Mouse (Mus musculus) hindbrain, embryonic 16.5 days (tissue): Measurements from ENCODE around the gene Rpl9-ps1. TPM values are rescaled to one million over a fixed set of nuclear protein-coding genes. Genes with fewer than 3 reads are reported as not detected.

Experiments
- ATAC-seq: fragments of 200-750 bp; cut with Nextera tagmentation; 2 replicates; pipeline ENCODE4 v1.8.0; 2017; ENCODE audit warnings: moderate TSS enrichment, moderate library complexity
- H3K27ac ChIP-seq: fragments of 300-500 bp; sonication (generic); 2 replicates; pipeline ENCODE4 v1.5.1; 2014; ENCODE audit warnings: low read depth, mild to moderate bottlenecking, control low read depth, low read length, moderate library complexity
- H3K27me3 ChIP-seq: fragments of 300-500 bp; sonication (generic); replicated peaks from 2 replicates; pipeline ENCODE4 v1.6.1; 2014; ENCODE audit warnings: low read length; ENCODE audit not compliant: control insufficient read depth, insufficient read depth
- H3K36me3 ChIP-seq: fragments of 300-500 bp; sonication (generic); 2 replicates; pipeline ENCODE4 v1.6.1; 2014; ENCODE audit warnings: mild to moderate bottlenecking, low read length, moderate library complexity, mixed read lengths; ENCODE audit not compliant: control insufficient read depth, insufficient read depth
- H3K4me1 ChIP-seq: fragments of 300-500 bp; sonication (generic); 2 replicates; pipeline ENCODE4 v1.6.1; 2014; ENCODE audit warnings: low read depth, low read length; ENCODE audit not compliant: control insufficient read depth, insufficient read depth
- H3K4me2 ChIP-seq: fragments of 300-500 bp; sonication (generic); 2 replicates; pipeline ENCODE4 v1.6.1; 2014; ENCODE audit warnings: mild to moderate bottlenecking, low read length, control low read depth, moderate library complexity
- H3K4me3 ChIP-seq: fragments of 300-500 bp; sonication (generic); 2 replicates; pipeline ENCODE4 v1.5.1; 2014; ENCODE audit warnings: mild to moderate bottlenecking, low read length, control low read depth, moderate library complexity
- H3K9ac ChIP-seq: fragments of 300-500 bp; sonication (generic); 2 replicates; pipeline ENCODE4 v1.6.1; 2014; ENCODE audit warnings: low read depth, mild to moderate bottlenecking, control low read depth, low read length, moderate library complexity
- H3K9me3 ChIP-seq: fragments of 300-500 bp; sonication (generic); 2 replicates; pipeline ENCODE4 v1.6.1; 2014; ENCODE audit warnings: mild to moderate bottlenecking, low read length, moderate library complexity; ENCODE audit not compliant: control insufficient read depth
- WGBS: fragments of 180-500 bp; shearing (Covaris S2); extraction: QIAGEN DNeasy Blood & Tissue Kit; methylation state at CpG from one replicate; pipeline ENCODE4 v1.1.7; 2014; 5-methylcytosine and 5-hydroxymethylcytosine counted together
- polyA plus RNA-seq: library from polyadenylated mRNA; unstranded; fragments of >200 nt; fragmentation: Nextera tagmentation; extraction: Ambion mirVana; gene quantifications from 2 replicates; pipeline ENCODE4 v1.2.1, GENCODE M21; 2015

Gene Rpl9-ps1
- polyA plus RNA-seq, 1 experiment from 2014 or later: not detected

DNA sequence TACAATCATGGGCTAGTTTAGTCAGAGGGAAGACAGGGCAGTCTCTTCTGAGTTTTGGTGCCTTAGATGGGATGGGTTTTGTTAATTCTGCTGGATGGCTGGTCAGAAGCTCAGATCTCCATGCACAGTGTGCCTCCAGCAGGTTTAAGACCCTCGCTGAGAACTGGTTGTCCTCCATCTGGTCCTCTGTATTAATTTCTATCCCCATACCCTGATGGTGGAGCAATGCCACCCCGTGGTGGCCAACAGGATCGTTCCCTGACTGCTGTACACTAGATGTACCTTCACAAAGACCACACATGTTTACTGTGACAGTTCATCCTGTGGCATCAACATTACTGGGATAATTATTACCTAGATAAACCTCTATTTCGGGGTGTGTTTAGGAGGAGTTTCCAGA is 12.7 kb downstream of the Rpl9-ps1 start:
- Histone ChIP-seq H3K9ac (no peak overlapping the region), H3K36me3 (no peaks in the 10 kb centered on the region), H3K27ac (no peak overlapping the region), H3K4me2 (no peak overlapping the region), H3K4me3 (no peak overlapping the region), H3K9me3 (no peaks in the 10 kb centered on the region), H3K4me1 (no peaks in the 10 kb centered on the region), H3K27me3 (no peaks in the 10 kb centered on the region)
- ATAC-seq: no peak
- 70% methylated on average over 4 of the region's 4 CpGs for WGBS

DNA sequence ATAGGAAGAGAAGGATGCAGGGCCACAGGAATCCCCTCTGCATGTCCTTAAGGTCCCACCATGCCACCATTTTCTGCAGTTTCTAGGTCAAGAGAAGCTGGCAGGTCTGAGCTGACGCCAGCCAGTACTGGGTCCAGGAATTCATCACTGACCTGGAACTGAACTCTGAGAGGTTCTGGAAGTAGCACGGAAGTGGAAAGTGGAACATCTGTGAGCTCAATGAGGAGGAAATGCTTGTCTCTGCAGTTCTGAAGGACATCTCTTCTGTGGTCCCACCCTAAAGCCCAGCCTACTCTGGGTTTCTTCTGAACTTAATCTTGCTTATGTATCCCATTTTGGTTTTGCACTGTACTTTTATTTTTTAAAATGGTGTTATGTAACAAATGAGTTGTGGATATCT is 14.4 kb downstream of the Rpl9-ps1 start:
- WGBS: 81% methylated on average over 2 of the region's 2 CpGs
- no peaks in the 10 kb centered on the region for H3K4me1 ChIP-seq
- H3K4me2 ChIP-seq: no peak overlapping the region
- no peaks in the 10 kb centered on the region for H3K36me3 ChIP-seq
- H3K9me3 ChIP-seq: no peaks in the 10 kb centered on the region
- no peak overlapping the region for H3K27ac ChIP-seq
- H3K4me3 ChIP-seq: no peak overlapping the region
- H3K27me3 ChIP-seq: no peaks in the 10 kb centered on the region
- no peak overlapping the region for H3K9ac ChIP-seq
- ATAC-seq: no peak

DNA sequence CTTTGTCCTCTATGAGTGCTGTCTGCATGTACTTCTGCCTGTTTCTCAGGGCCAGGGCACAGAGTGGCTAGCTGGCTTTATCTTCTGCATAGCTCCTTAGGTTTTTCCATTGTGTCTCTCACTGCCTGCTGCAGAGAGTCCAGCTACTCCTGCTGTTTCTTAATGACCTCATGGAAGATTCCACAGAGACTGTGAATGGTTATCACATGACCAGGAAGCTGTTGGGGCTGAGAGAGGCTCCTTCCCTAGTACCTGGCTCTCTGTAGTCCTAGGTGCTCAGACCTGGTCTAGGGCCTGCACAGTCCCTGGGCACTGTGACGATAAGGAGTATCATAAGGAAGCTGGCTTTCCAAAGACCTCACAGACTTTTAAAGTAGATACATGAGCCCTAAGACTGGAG is 14.8 kb downstream of the Rpl9-ps1 start:
- no peak for ATAC-seq
- Histone ChIP-seq H3K4me3 (no peak overlapping the region), H3K36me3 (no peaks in the 10 kb centered on the region), H3K9ac (no peak overlapping the region), H3K27me3 (no peaks in the 10 kb centered on the region), H3K27ac (no peak overlapping the region), H3K9me3 (no peaks in the 10 kb centered on the region), H3K4me2 (no peak overlapping the region), H3K4me1 (no peaks in the 10 kb centered on the region)
- 93% methylated on average over 1 of the region's 1 CpGs for WGBS

DNA sequence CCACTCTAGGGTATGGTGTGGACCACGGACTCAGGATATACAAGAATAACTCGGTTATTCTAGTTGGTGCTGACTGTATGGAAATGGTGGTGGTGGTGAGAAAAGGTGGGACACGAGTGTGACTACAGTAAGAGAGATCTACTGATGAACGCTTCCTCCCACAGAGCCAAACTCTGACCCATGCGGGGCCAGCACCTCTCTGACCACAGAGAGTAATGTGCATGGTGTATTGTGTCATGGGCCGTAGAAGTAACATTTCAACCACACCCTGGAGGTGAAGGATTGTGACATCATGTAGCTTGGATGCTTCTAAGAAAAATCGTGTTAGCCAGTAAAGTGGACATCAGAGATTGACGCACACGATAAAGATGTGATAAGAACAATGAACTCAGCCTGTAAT is 16.6 kb downstream of the Rpl9-ps1 start:
- Histone ChIP-seq H3K4me1 (no peaks in the 10 kb centered on the region), H3K36me3 (no peaks in the 10 kb centered on the region), H3K27me3 (no peaks in the 10 kb centered on the region), H3K9ac (no peak overlapping the region), H3K27ac (no peak overlapping the region), H3K9me3 (no peaks in the 10 kb centered on the region), H3K4me3 (no peak overlapping the region), H3K4me2 (no peak overlapping the region)
- WGBS: 91% methylated on average over 9 of the region's 9 CpGs
- ATAC-seq: no peak

DNA sequence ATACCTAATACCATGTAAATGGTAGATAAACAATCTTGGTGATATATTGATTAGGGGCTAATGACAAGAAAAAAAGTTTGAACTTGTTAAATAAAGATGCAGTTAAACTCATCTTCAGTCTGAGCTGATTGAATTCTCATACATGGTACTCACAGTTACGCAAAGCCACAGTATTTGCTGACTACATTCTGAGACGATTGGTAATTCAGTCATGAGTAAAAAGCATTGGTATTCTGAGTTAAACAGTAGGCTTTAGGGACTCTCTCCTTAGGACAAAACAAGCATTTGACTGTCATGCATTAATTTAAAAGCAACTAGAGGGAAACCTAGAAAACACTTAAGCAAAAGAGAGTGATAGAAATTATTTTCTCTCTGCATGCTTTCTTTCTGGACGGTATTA is 21.8 kb downstream of the Rpl9-ps1 start:
- ATAC-seq: no peak
- Histone ChIP-seq H3K9me3 (no peaks in the 10 kb centered on the region), H3K36me3 (no peaks in the 10 kb centered on the region), H3K27me3 (no peaks in the 10 kb centered on the region), H3K27ac (no peak overlapping the region), H3K4me1 (no peaks in the 10 kb centered on the region), H3K9ac (no peak overlapping the region), H3K4me3 (no peak overlapping the region), H3K4me2 (no peak overlapping the region)
- WGBS: 83% methylated on average over 3 of the region's 3 CpGs

DNA sequence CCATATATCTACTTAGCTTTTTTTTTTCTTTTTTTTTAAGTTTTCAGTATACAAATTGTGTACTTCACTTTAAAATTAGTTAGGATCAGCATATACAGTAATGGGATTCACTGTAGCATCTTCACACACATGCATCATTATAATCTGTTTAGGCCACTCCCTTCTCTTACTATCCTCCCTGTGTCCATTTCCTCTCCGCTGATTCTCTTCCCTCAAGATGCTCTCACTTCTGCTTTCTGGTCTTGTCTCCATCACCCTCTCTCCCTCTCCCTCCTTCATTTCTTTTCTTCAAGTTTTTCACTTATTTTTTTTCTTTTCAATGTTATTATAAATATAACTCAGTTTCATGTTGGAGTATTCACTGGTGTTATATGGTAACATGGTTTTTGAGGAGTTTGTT is 26.4 kb downstream of the Rpl9-ps1 start:
- ATAC-seq: no peak
- H3K4me3 ChIP-seq: no peak overlapping the region
- no peaks in the 10 kb centered on the region for H3K4me1 ChIP-seq
- WGBS: 90% methylated on average over 1 of the region's 1 CpGs
- no peaks in the 10 kb centered on the region for H3K36me3 ChIP-seq
- H3K4me2 ChIP-seq: no peak overlapping the region
- H3K9ac ChIP-seq: no peak overlapping the region
- H3K27me3 ChIP-seq: no peaks in the 10 kb centered on the region
- H3K9me3 ChIP-seq: no peaks in the 10 kb centered on the region
- H3K27ac ChIP-seq: no peak overlapping the region

DNA sequence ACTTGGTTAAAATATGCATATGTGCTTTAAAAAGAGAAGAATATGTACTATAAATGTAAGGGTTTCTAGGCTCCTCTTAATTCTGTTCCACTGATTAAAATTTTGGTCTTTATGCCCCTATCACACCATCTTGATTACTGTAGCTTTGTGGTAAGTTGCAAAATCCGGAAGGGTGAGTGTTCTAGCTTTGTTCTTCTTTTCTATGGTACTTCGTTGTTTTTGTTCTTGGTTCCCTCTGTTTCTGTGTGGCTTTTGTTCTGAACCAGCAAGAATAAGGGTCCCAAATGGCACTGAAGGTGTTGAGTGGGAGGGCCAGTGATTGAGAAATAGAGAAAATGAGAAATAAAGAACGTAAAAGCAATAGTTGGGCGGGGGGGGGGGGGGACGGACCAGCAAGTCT is 27.2 kb downstream of the Rpl9-ps1 start:
- Histone ChIP-seq H3K36me3 (no peaks in the 10 kb centered on the region), H3K4me1 (no peaks in the 10 kb centered on the region), H3K9ac (no peak overlapping the region), H3K27me3 (no peaks in the 10 kb centered on the region), H3K9me3 (no peaks in the 10 kb centered on the region), H3K27ac (no peak overlapping the region), H3K4me2 (no peak overlapping the region), H3K4me3 (no peak overlapping the region)
- ATAC-seq: no peak
- 54% methylated on average over 5 of the region's 5 CpGs for WGBS

DNA sequence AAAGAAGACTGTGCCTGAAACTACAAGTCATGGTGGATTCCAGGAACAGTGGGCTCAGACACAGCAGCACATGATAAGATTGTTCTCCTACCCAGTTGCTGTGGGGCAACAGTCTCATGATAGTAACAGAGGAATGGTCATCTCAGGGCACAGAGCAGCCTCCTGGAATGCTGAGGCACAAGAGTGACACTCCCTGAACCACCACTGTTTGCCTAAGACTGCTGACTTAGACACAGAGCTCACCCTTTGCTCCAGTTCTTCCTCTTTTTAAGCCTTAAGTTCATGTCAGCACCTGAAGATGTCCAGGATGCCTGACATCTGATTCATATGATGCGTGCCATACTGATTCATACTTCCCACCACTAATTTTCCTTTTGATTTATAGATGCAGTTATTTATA is 28.8 kb downstream of the Rpl9-ps1 start:
- no peaks in the 10 kb centered on the region for H3K9me3 ChIP-seq
- ATAC-seq: no peak
- no peaks in the 10 kb centered on the region for H3K4me1 ChIP-seq
- no peak overlapping the region for H3K4me2 ChIP-seq
- no peaks in the 10 kb centered on the region for H3K36me3 ChIP-seq
- no peaks in the 10 kb centered on the region for H3K27me3 ChIP-seq
- WGBS: 95% methylated on average over 1 of the region's 1 CpGs
- H3K4me3 ChIP-seq: no peak overlapping the region
- H3K9ac ChIP-seq: no peak overlapping the region
- no peak overlapping the region for H3K27ac ChIP-seq

DNA sequence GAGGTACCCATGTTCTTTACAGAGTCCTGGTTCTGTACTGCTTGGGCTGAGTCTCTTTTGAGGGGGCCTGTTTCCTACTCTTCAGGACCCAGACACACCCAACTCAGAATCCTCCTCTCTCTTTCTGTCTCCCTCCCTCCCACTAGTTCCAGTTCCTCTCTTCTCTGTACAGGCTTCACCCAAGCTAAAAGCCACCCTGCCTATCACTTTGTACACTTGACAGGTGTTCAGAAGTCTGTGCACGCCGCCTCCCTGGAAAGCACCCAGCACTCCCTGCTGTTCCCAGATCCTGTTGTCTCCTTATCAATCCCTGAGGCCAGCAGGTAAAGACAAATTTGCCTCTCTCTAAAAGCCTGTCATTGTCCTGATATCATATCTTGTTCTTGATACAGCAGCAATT is 34.5 kb downstream of the Rpl9-ps1 start:
- no peak overlapping the region for H3K4me3 ChIP-seq
- H3K9ac ChIP-seq: no peak overlapping the region
- no peaks in the 10 kb centered on the region for H3K4me1 ChIP-seq
- H3K27me3 ChIP-seq: no peaks in the 10 kb centered on the region
- H3K36me3 ChIP-seq: no peaks in the 10 kb centered on the region
- no peak overlapping the region for H3K4me2 ChIP-seq
- H3K27ac ChIP-seq: no peak overlapping the region
- WGBS: 71% methylated on average over 2 of the region's 2 CpGs
- no peak for ATAC-seq
- H3K9me3 ChIP-seq: no peaks in the 10 kb centered on the region

DNA sequence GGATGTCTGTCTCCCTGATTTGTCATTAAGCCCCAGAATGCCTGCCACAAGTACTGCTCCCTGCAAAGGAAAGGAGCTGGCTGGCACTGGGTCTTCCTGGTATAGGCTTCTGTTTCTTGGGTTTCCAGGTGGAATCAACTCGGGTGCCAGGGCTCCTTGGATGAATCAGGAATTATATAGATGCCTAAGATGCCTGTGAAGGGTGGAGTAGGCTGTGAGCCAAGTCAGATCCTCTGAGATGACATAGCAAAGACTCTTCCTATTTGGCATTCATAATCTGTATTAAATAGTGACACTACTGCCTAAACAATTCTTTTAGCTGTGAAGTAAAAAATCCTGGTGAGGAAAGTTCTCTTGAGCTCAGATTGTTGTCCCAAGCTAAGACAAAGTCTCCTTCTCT is 39.0 kb downstream of the Rpl9-ps1 start:
- 58% methylated on average over 1 of the region's 1 CpGs for WGBS
- no peaks in the 10 kb centered on the region for H3K9me3 ChIP-seq
- no peak overlapping the region for H3K4me3 ChIP-seq
- H3K27me3 ChIP-seq: no peaks in the 10 kb centered on the region
- ATAC-seq: no peak
- no peaks in the 10 kb centered on the region for H3K36me3 ChIP-seq
- no peak overlapping the region for H3K4me2 ChIP-seq
- H3K9ac ChIP-seq: no peak overlapping the region
- no peaks in the 10 kb centered on the region for H3K4me1 ChIP-seq
- no peak overlapping the region for H3K27ac ChIP-seq
